Mouse (Mus musculus) midbrain, embryonic 16.5 days (tissue): ENCODE measurements around the gene Gimap4. TPM values are rescaled to one million over a fixed set of nuclear protein-coding genes. Genes with fewer than 3 reads are reported as not detected.

Source experiments
- ATAC-seq: fragments of 200-750 bp; cut with Nextera tagmentation; 2 replicates; pipeline ENCODE4 v1.8.0; 2017; ENCODE audit warnings: moderate TSS enrichment
- H3K27ac ChIP-seq: fragments of 300-500 bp; sonication (generic); 2 replicates; pipeline ENCODE4 v1.5.1; 2014; ENCODE audit warnings: mild to moderate bottlenecking, low read length, mixed read lengths
- H3K27me3 ChIP-seq: fragments of 300-500 bp; sonication (generic); 2 replicates; pipeline ENCODE4 v1.6.1; 2014; ENCODE audit warnings: low read depth, low read length, mixed read lengths; ENCODE audit not compliant: control insufficient read depth, insufficient read depth
- H3K36me3 ChIP-seq: fragments of 300-500 bp; sonication (generic); 2 replicates; pipeline ENCODE4 v1.6.1; 2014; ENCODE audit warnings: mild to moderate bottlenecking, low read length, moderate library complexity, mixed read lengths; ENCODE audit not compliant: control insufficient read depth, insufficient read depth
- H3K4me1 ChIP-seq: fragments of 300-500 bp; sonication (generic); 2 replicates; pipeline ENCODE4 v1.6.1; 2014; ENCODE audit warnings: mild to moderate bottlenecking, low read length, mixed read lengths; ENCODE audit not compliant: control insufficient read depth, insufficient read depth
- H3K4me2 ChIP-seq: fragments of 300-500 bp; sonication (generic); 2 replicates; pipeline ENCODE4 v1.6.1; 2014; ENCODE audit warnings: mild to moderate bottlenecking, low read length, mixed read lengths
- H3K4me3 ChIP-seq: fragments of 300-500 bp; sonication (generic); 2 replicates; pipeline ENCODE4 v1.5.1; 2014; ENCODE audit warnings: low read depth, mild to moderate bottlenecking, low read length, moderate library complexity, mixed read lengths
- H3K9ac ChIP-seq: fragments of 300-500 bp; sonication (generic); 2 replicates; pipeline ENCODE4 v1.6.1; 2014; ENCODE audit warnings: low read depth, low read length, mixed read lengths
- H3K9me3 ChIP-seq: fragments of 300-500 bp; sonication (generic); replicated peaks from 2 replicates; pipeline ENCODE4 v1.6.1; 2014; ENCODE audit warnings: mild to moderate bottlenecking, low read length, mixed read lengths; ENCODE audit not compliant: control insufficient read depth, poor library complexity, severe bottlenecking
- WGBS: fragments of 180-500 bp; shearing (Covaris S2); extraction: QIAGEN DNeasy Blood & Tissue Kit; methylation state at CpG from one replicate; pipeline ENCODE4 v1.1.7; 2014; 5-methylcytosine and 5-hydroxymethylcytosine counted together
- polyA plus RNA-seq: library from polyadenylated mRNA; unstranded; fragments of >200 nt; fragmentation: Nextera tagmentation; extraction: Ambion mirVana; gene quantifications from 2 replicates; pipeline ENCODE4 v1.2.1, GENCODE M21; 2015

Gimap4 gene
- polyA plus RNA-seq, 1 experiment from 2014 or later: 0.88 TPM

DNA sequence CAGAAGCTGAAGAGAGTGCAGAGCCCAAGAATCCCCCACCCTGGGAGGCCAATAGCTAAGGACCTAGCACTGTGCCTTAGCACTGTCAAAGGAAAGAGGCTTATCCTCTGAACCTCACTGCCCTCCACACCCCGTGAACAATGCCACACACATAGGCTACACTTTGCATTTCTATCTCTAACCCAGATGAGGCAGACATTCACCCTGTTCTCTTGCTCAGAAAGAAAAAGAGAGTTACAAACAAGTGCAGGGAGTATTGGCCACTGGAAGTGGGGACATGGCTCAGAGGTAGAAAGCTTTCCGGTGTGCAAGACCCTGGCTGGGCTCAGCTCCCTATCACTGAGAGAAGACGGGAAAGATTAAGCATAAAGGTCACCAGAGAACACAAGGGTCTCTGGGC, 21.8 kb downstream of the Gimap4 start:
- ATAC-seq: no peak
- WGBS: 39% methylated on average over 3 of the region's 3 CpGs
- Histone ChIP-seq H3K27me3 (no peaks in the 10 kb centered on the region), H3K4me3 (no peak overlapping the region), H3K4me2 (no peak overlapping the region), H3K9ac (no peak overlapping the region), H3K36me3 (no peaks in the 10 kb centered on the region), H3K9me3 (no peaks in the 10 kb centered on the region), H3K27ac (no peak overlapping the region), H3K4me1 (no peaks in the 10 kb centered on the region)

DNA sequence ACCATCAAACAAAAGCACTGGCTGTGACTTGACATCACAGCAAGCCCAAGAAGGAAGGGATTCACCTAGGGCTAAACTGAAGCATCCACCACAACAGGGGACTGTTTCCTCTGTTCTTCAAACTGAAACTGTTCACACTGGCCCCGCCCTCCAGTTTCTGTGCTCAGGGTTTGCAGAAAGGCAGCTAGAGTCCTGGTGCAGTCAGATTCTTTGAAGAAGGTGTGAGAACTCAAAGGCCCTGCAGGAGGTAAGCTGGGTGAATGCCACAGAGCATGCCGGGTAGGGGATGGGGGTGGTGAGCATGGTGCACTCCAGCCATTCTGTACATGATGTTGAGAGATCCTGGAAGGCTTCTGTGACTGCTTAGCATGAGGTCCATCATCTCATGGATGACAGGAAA, 34.1 kb downstream of the Gimap4 start, which contains the start of the genes Gm28053 and Gimap7:
Gene Gm28053, plus strand, starts transcription at position 153 of the 400 bp plus-strand sequence.
Gene Gimap7, plus strand, starts transcription at position 167 of the 400 bp plus-strand sequence.
- Histone ChIP-seq H3K27ac (no peak within 1 kb of the TSS), H3K36me3 (no peaks in the 10 kb centered on the region), H3K4me3 (no peak within 1 kb of the TSS), H3K4me2 (no peak within 1 kb of the TSS), H3K4me1 (no peaks in the 10 kb centered on the region), H3K9ac (no peak within 1 kb of the TSS), H3K27me3 (no peaks in the 10 kb centered on the region), H3K9me3 (no peaks in the 10 kb centered on the region)
- WGBS: 54% methylated on average over 2 of the region's 2 CpGs
- no peak for ATAC-seq

- peaks cover 1% of the 10 kb centered on the region; the same call in 1 of the 2 replicates for H3K4me1 ChIP-seq
- H3K36me3 ChIP-seq: no peaks in the 10 kb centered on the region
- 82% methylated on average over 4 of the region's 4 CpGs for WGBS
- no peak for ATAC-seq
- H3K27ac ChIP-seq: no peak overlapping the region
- no peaks in the 10 kb centered on the region for H3K9me3 ChIP-seq
- H3K27me3 ChIP-seq: no peaks in the 10 kb centered on the region
- no peak overlapping the region for H3K9ac ChIP-seq
- no peak overlapping the region for H3K4me3 ChIP-seq
- H3K4me2 ChIP-seq: no peak overlapping the region
Measured at GRCm38 (mm10) chr6:48720326-48720725, 36.0 kb downstream of the Gimap4 start.

GRCm38 (mm10) chr6:48723468-48723867, 39.1 kb downstream of the Gimap4 start:
- Histone ChIP-seq H3K9ac (no peak overlapping the region), H3K36me3 (no peaks in the 10 kb centered on the region), H3K27me3 (no peaks in the 10 kb centered on the region), H3K27ac (no peak overlapping the region), H3K4me1 (peaks cover 5% of the 10 kb centered on the region; the same call in 1 of the 2 replicates), H3K9me3 (no peaks in the 10 kb centered on the region), H3K4me2 (no peak overlapping the region), H3K4me3 (no peak overlapping the region)
- ATAC-seq: no peak
- WGBS: 87% methylated on average over 8 of the region's 8 CpGs

DNA sequence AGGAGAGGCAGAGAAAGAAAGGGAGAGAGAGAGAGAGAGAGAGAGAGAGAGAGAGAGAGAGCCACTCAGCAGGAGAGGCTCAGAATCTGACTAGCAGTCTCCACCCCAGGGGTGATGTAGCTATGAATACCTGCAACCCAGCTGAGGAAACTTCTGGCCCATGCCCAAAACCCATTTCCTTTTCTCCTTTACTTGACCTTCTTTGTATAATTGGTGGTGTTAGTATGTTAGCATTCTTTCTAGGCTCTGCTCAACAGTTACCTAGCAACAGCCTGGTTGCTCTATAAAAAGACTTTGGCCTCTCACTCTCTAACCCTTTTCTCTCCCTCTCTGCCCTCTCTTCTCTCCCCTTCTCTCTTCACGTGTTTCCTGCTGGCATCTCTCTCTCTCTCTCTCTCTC, 41.1 kb downstream of the Gimap4 start:
- ATAC-seq: peak; percentile 64; the same call in 1 of the 2 replicates
- H3K27ac ChIP-seq: no peak overlapping the region
- peaks cover 5% of the 10 kb centered on the region; the same call in 1 of the 2 replicates for H3K4me1 ChIP-seq
- no peaks in the 10 kb centered on the region for H3K9me3 ChIP-seq
- 0% methylated on average over 1 of the region's 1 CpGs for WGBS
- H3K27me3 ChIP-seq: no peaks in the 10 kb centered on the region
- H3K9ac ChIP-seq: no peak overlapping the region
- no peaks in the 10 kb centered on the region for H3K36me3 ChIP-seq
- no peak overlapping the region for H3K4me3 ChIP-seq
- H3K4me2 ChIP-seq: no peak overlapping the region

DNA sequence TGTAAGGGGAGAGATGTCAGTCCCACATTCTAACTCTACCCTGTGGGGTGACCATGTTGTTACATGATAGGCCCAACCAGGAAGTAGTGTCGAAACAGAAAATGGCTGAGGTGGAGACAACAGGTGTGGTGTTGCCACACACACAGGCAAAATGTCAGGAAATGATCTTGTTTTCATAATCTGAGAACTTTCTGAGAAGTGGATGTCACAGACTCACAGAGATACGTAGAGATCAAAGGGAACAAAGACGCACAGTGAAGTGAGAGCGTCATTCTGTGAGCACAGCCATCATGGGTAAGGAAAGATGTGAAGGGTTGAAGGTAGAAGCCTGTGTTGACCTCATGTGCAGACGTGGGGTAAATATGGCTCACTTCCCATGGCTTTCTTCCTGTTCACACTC, 43.4 kb downstream of the Gimap4 start:
- H3K4me1 ChIP-seq: peaks cover 5% of the 10 kb centered on the region; the same call in 1 of the 2 replicates
- H3K4me2 ChIP-seq: no peak overlapping the region
- no peaks in the 10 kb centered on the region for H3K36me3 ChIP-seq
- H3K27ac ChIP-seq: no peak overlapping the region
- H3K27me3 ChIP-seq: no peaks in the 10 kb centered on the region
- H3K9ac ChIP-seq: no peak overlapping the region
- ATAC-seq: no peak
- no peaks in the 10 kb centered on the region for H3K9me3 ChIP-seq
- WGBS: 97% methylated on average over 5 of the region's 5 CpGs
- no peak overlapping the region for H3K4me3 ChIP-seq

DNA sequence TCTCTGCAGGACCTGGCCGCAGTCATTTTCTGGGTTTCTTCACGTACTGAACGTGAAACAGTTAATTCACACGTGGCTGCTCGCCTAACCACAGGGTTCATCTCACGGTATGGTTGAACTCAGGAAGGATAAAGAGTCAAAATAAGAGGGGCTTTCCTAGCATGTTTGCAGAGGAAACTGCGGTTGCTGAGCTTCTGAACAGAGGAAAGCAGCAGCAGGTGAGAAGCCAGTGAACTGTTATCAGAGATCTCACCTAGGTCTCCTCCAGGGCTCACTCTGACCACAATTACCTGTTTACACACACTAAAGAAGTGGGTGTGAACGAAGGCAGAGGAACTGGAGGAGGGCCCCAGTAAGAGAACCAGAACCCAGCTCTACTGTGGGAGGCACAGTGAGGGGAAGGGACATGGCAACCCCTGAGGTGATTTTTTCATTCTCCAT, 48.5 kb downstream of the Gimap4 start:
- Histone ChIP-seq H3K4me3 (no peak overlapping the region), H3K27ac (no peak overlapping the region), H3K9me3 (no peaks in the 10 kb centered on the region), H3K9ac (no peak overlapping the region), H3K27me3 (no peaks in the 10 kb centered on the region), H3K4me1 (no peaks in the 10 kb centered on the region), H3K4me2 (no peak overlapping the region), H3K36me3 (no peaks in the 10 kb centered on the region)
- WGBS: 54% methylated on average over 8 of the region's 8 CpGs
- ATAC-seq: no peak

GRCm38 (mm10) chr6:48733660-48734059, 49.3 kb downstream of the Gimap4 start:
- no peak overlapping the region for H3K4me2 ChIP-seq
- H3K27ac ChIP-seq: no peak overlapping the region
- H3K9me3 ChIP-seq: no peaks in the 10 kb centered on the region
- ATAC-seq: no peak
- no peaks in the 10 kb centered on the region for H3K36me3 ChIP-seq
- H3K9ac ChIP-seq: no peak overlapping the region
- 89% methylated on average over 1 of the region's 1 CpGs for WGBS
- H3K4me3 ChIP-seq: no peak overlapping the region
- no peaks in the 10 kb centered on the region for H3K27me3 ChIP-seq
- no peaks in the 10 kb centered on the region for H3K4me1 ChIP-seq

DNA sequence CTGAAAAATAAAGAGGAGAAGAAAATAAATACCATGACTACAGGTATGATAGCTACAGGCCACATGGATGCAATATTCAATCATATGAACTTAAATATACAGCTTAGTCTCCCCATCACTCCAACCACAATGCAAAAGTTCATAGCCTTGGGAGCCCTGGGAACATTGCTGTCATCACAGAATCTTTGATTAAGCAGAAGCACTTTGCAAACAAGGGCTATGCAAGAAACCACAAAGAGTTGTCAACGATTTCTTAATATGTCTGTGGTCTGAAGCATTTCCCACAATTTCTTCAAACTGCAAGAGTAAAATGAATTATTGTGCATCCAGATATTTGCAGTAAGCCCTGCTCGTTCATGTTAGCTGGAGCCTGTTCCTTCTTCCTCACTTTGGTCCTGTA, 52.7 kb downstream of the Gimap4 start:
- WGBS: 81% methylated on average over 2 of the region's 2 CpGs
- no peak overlapping the region for H3K4me2 ChIP-seq
- H3K9ac ChIP-seq: no peak overlapping the region
- H3K27me3 ChIP-seq: 0 out of 2 replicates have a peak, but pooled peaks cover 6% of the 10 kb centered on the region
- H3K9me3 ChIP-seq: no peaks in the 10 kb centered on the region
- no peaks in the 10 kb centered on the region for H3K36me3 ChIP-seq
- no peak overlapping the region for H3K27ac ChIP-seq
- ATAC-seq: no peak
- 0 out of 2 replicates have a peak, but pooled peaks cover 1% of the 10 kb centered on the region for H3K4me1 ChIP-seq
- H3K4me3 ChIP-seq: no peak overlapping the region
